Mouse (Mus musculus) frontal cortex, adult (tissue): Measurements from ENCODE around the gene Prss32.

ENCODE experiments used
- ATAC-seq: cut with Nextera tagmentation; 2 replicates; pipeline ENCODE4 v1.9.2; 2017; ENCODE audit warnings: mild to moderate bottlenecking, moderate library complexity, mixed read lengths; ENCODE audit not compliant: low TSS enrichment

The Prss32 gene

GRCm38 (mm10) chr17:23843812-23844273, at the start of gene Prss32, which contains the start of gene Prss41:
Gene Prss32, plus strand, starts transcription at chr17:23843855.
Gene Prss41, minus strand, starts transcription at chr17:23844172.
- ATAC-seq, result no peak

- no peak for ATAC-seq
Measured at GRCm38 (mm10) chr17:23795323-23795722, 48.3 kb upstream of the Prss32 start.

- ATAC-seq, result no peak
Measured at GRCm38 (mm10) chr17:23797316-23797715, 46.3 kb upstream of the Prss32 start.

- ATAC-seq, result no peak
Measured at GRCm38 (mm10) chr17:23801627-23802026, 42.0 kb upstream of the Prss32 start.

- ATAC-seq, result peak; percentile 93
Measured at GRCm38 (mm10) chr17:23802746-23803365, 40.8 kb upstream of the Prss32 start.

- peak; percentile 8; the same call in 1 of the 2 replicates for ATAC-seq
Measured at GRCm38 (mm10) chr17:23803366-23804041, 40.2 kb upstream of the Prss32 start.

- ATAC-seq, result no peak
Measured at GRCm38 (mm10) chr17:23804426-23805085, 39.1 kb upstream of the Prss32 start.

GRCm38 (mm10) chr17:23806867-23807266, 36.8 kb upstream of the Prss32 start:
- 0 out of 2 replicates have a peak, but pooled peaks have one; percentile 12 for ATAC-seq

- ATAC-seq, result no peak
Measured at GRCm38 (mm10) chr17:23807918-23808317, 35.7 kb upstream of the Prss32 start.

- no peak for ATAC-seq
Measured at GRCm38 (mm10) chr17:23815641-23816040, 28.0 kb upstream of the Prss32 start.

- ATAC-seq, result no peak
Measured at GRCm38 (mm10) chr17:23818579-23818978, 25.1 kb upstream of the Prss32 start.

- ATAC-seq, result no peak
Measured at GRCm38 (mm10) chr17:23819235-23819634, 24.4 kb upstream of the Prss32 start.

- ATAC-seq, result no peak
Measured at GRCm38 (mm10) chr17:23820731-23821130, 22.9 kb upstream of the Prss32 start.

- ATAC-seq, result no peak
Measured at GRCm38 (mm10) chr17:23822094-23822493, 21.6 kb upstream of the Prss32 start.

GRCm38 (mm10) chr17:23823018-23823417, 20.6 kb upstream of the Prss32 start:
- no peak for ATAC-seq

GRCm38 (mm10) chr17:23823614-23824013, 20.0 kb upstream of the Prss32 start:
- no peak for ATAC-seq

- no peak for ATAC-seq
Measured at GRCm38 (mm10) chr17:23825591-23825990, 18.1 kb upstream of the Prss32 start.

- ATAC-seq, result peak; percentile 21; the same call in 1 of the 2 replicates
Measured at GRCm38 (mm10) chr17:23828271-23829001, 15.2 kb upstream of the Prss32 start.

- peak; percentile 83 for ATAC-seq
Measured at GRCm38 (mm10) chr17:23829064-23829619, 14.5 kb upstream of the Prss32 start, which contains the start of gene Elob. Gene Elob, minus strand, starts transcription at chr17:23829136.

GRCm38 (mm10) chr17:23831201-23831600, 12.5 kb upstream of the Prss32 start:
- no peak for ATAC-seq

GRCm38 (mm10) chr17:23836006-23836575, 7.6 kb upstream of the Prss32 start, which contains the start of gene Prss33:
Gene Prss33, minus strand, starts transcription at chr17:23836056.
- no peak for ATAC-seq
